Mouse (Mus musculus) intestine, embryonic 15.5 days (tissue): ENCODE measurements at regions not wholly inside any gene's neighbourhood (a gene's known extent, or its start where the extent isn't known, plus 50 kb on each side); places are given as distances from the start of the nearest gene placed in this dataset.

Experiments
- ATAC-seq: fragments of 200-750 bp; cut with Nextera tagmentation; 2 replicates; pipeline ENCODE4 v1.8.0; 2017; ENCODE audit warnings: moderate TSS enrichment, moderate library complexity
- H3K27ac ChIP-seq: fragments of 300-500 bp; sonication (generic); 2 replicates; pipeline ENCODE4 v1.5.1; 2015; ENCODE audit warnings: mild to moderate bottlenecking, inconsistent platforms
- H3K27me3 ChIP-seq: fragments of 300-500 bp; sonication (generic); replicated peaks from 2 replicates; pipeline ENCODE4 v1.6.1; 2015; ENCODE audit warnings: inconsistent platforms
- H3K36me3 ChIP-seq: fragments of 300-500 bp; sonication (generic); 2 replicates; pipeline ENCODE4 v1.6.1; 2015; ENCODE audit warnings: inconsistent platforms
- H3K4me1 ChIP-seq: fragments of 300-500 bp; sonication (generic); replicated peaks from 2 replicates; pipeline ENCODE4 v1.6.1; 2015; ENCODE audit warnings: inconsistent platforms
- H3K4me2 ChIP-seq: fragments of 300-500 bp; sonication (generic); replicated peaks from 2 replicates; pipeline ENCODE4 v1.6.1; 2015; ENCODE audit warnings: mild to moderate bottlenecking, inconsistent platforms
- H3K4me3 ChIP-seq: fragments of 300-500 bp; sonication (generic); replicated peaks from 2 replicates; pipeline ENCODE4 v1.5.1; 2015; ENCODE audit warnings: inconsistent platforms
- H3K9ac ChIP-seq: fragments of 300-500 bp; sonication (generic); 2 replicates; pipeline ENCODE4 v1.6.1; 2015; ENCODE audit warnings: inconsistent platforms
- H3K9me3 ChIP-seq: fragments of 300-500 bp; sonication (generic); 2 replicates; pipeline ENCODE4 v1.6.1; 2016; ENCODE audit warnings: inconsistent platforms
- WGBS: fragments of 180-500 bp; shearing (Covaris S2); methylation state at CpG from one replicate; pipeline ENCODE4 v1.1.7; 2015; 5-methylcytosine and 5-hydroxymethylcytosine counted together

- H3K36me3 ChIP-seq, result no peaks in the 10 kb centered on the region
- H3K4me3 ChIP-seq, result no peak overlapping the region
- no peaks in the 10 kb centered on the region for H3K4me1 ChIP-seq
- H3K4me2 ChIP-seq, result no peak overlapping the region
- 87% methylated on average over 3 of the region's 3 CpGs for WGBS
- no peak overlapping the region for H3K27ac ChIP-seq
- no peak overlapping the region for H3K9ac ChIP-seq
- ATAC-seq, result no peak
- H3K9me3 ChIP-seq, result no peaks in the 10 kb centered on the region
- H3K27me3 ChIP-seq, result no peaks in the 10 kb centered on the region
These were observed 424.0 kb upstream of the Sorcs1 start for GRCm38 (mm10) chr19:51102411-51102810.

GRCm38 (mm10) chr19:51074762-51075161 lies 396.3 kb upstream of the Sorcs1 start:
- no peak for ATAC-seq
- no peak overlapping the region for H3K4me2 ChIP-seq
- H3K27ac ChIP-seq, result no peak overlapping the region
- H3K27me3 ChIP-seq, result no peaks in the 10 kb centered on the region
- 45% methylated on average over 4 of the region's 4 CpGs for WGBS
- no peaks in the 10 kb centered on the region for H3K4me1 ChIP-seq
- H3K9ac ChIP-seq, result no peak overlapping the region
- H3K36me3 ChIP-seq, result no peaks in the 10 kb centered on the region
- no peak overlapping the region for H3K4me3 ChIP-seq
- no peaks in the 10 kb centered on the region for H3K9me3 ChIP-seq

- Histone ChIP-seq H3K4me1 (no peaks in the 10 kb centered on the region), H3K9ac (no peak overlapping the region), H3K4me2 (no peak overlapping the region), H3K36me3 (no peaks in the 10 kb centered on the region), H3K27me3 (no peaks in the 10 kb centered on the region), H3K4me3 (no peak overlapping the region), H3K27ac (no peak overlapping the region), H3K9me3 (no peaks in the 10 kb centered on the region)
- 53% methylated on average over 5 of the region's 5 CpGs for WGBS
- ATAC-seq, result no peak
These were observed 381.7 kb upstream of the Sorcs1 start for GRCm38 (mm10) chr19:51059961-51060665.

- peak; percentile 31; the same call in 1 of the 2 replicates for ATAC-seq
- WGBS, result 77% methylated on average over 3 of the region's 3 CpGs
- H3K27ac ChIP-seq, result no peak overlapping the region
- no peaks in the 10 kb centered on the region for H3K27me3 ChIP-seq
- no peaks in the 10 kb centered on the region for H3K36me3 ChIP-seq
- H3K9ac ChIP-seq, result no peak overlapping the region
- no peak overlapping the region for H3K4me2 ChIP-seq
- no peak overlapping the region for H3K4me3 ChIP-seq
- no peaks in the 10 kb centered on the region for H3K4me1 ChIP-seq
- H3K9me3 ChIP-seq, result no peaks in the 10 kb centered on the region
These were observed 365.1 kb upstream of the Sorcs1 start for GRCm38 (mm10) chr19:51043544-51043943.

GRCm38 (mm10) chr19:50994471-50994870 lies 316.0 kb upstream of the Sorcs1 start:
- ATAC-seq, result no peak
- no peaks in the 10 kb centered on the region for H3K9me3 ChIP-seq
- no peaks in the 10 kb centered on the region for H3K4me1 ChIP-seq
- no peak overlapping the region for H3K4me2 ChIP-seq
- no peak overlapping the region for H3K4me3 ChIP-seq
- H3K27me3 ChIP-seq, result no peaks in the 10 kb centered on the region
- H3K27ac ChIP-seq, result no peak overlapping the region
- no peaks in the 10 kb centered on the region for H3K36me3 ChIP-seq
- no peak overlapping the region for H3K9ac ChIP-seq

- ATAC-seq, result no peak
- no peaks in the 10 kb centered on the region for H3K36me3 ChIP-seq
These were observed 292.6 kb upstream of the Sorcs1 start for GRCm38 (mm10) chr19:50971066-50971465.

GRCm38 (mm10) chr19:50961910-50962309 lies 283.5 kb upstream of the Sorcs1 start:
- Histone ChIP-seq H3K27me3 (no peaks in the 10 kb centered on the region), H3K4me2 (no peak overlapping the region), H3K27ac (no peak overlapping the region), H3K9ac (no peak overlapping the region), H3K9me3 (no peaks in the 10 kb centered on the region), H3K4me3 (no peak overlapping the region), H3K4me1 (no peaks in the 10 kb centered on the region), H3K36me3 (no peaks in the 10 kb centered on the region)
- WGBS, result 33% methylated on average over 8 of the region's 8 CpGs
- peak; percentile 67 for ATAC-seq

More at GRCm38 (mm10) chr19:50971066-50971465, 292.6 kb upstream of the Sorcs1 start:
- Histone ChIP-seq H3K4me3 (no peak overlapping the region), H3K9ac (no peak overlapping the region), H3K27me3 (no peaks in the 10 kb centered on the region), H3K4me2 (no peak overlapping the region), H3K9me3 (no peaks in the 10 kb centered on the region), H3K4me1 (no peaks in the 10 kb centered on the region), H3K27ac (no peak overlapping the region)
- 70% methylated on average over 1 of the region's 1 CpGs for WGBS

- 90% methylated on average over 1 of the region's 1 CpGs for WGBS
These were observed 266.6 kb upstream of the Sorcs1 start for GRCm38 (mm10) chr19:50945006-50945405.

GRCm38 (mm10) chr19:50911646-50912045 lies 233.2 kb upstream of the Sorcs1 start:
- Histone ChIP-seq H3K27ac (no peak overlapping the region), H3K4me1 (no peaks in the 10 kb centered on the region), H3K4me2 (no peak overlapping the region), H3K9ac (no peak overlapping the region), H3K9me3 (no peaks in the 10 kb centered on the region), H3K36me3 (no peaks in the 10 kb centered on the region), H3K27me3 (no peaks in the 10 kb centered on the region), H3K4me3 (no peak overlapping the region)
- ATAC-seq, result no peak

More at GRCm38 (mm10) chr19:50945006-50945405, 266.6 kb upstream of the Sorcs1 start:
- no peak overlapping the region for H3K4me3 ChIP-seq
- H3K27me3 ChIP-seq, result no peaks in the 10 kb centered on the region
- no peak overlapping the region for H3K9ac ChIP-seq
- no peak overlapping the region for H3K4me2 ChIP-seq
- ATAC-seq, result no peak
- H3K27ac ChIP-seq, result no peak overlapping the region
- H3K4me1 ChIP-seq, result no peaks in the 10 kb centered on the region
- no peaks in the 10 kb centered on the region for H3K9me3 ChIP-seq
- H3K36me3 ChIP-seq, result no peaks in the 10 kb centered on the region

GRCm38 (mm10) chr19:50910674-50911073 lies 232.2 kb upstream of the Sorcs1 start:
- no peaks in the 10 kb centered on the region for H3K9me3 ChIP-seq
- H3K36me3 ChIP-seq, result no peaks in the 10 kb centered on the region
- no peak overlapping the region for H3K4me2 ChIP-seq
- H3K9ac ChIP-seq, result no peak overlapping the region
- no peak overlapping the region for H3K27ac ChIP-seq
- ATAC-seq, result no peak
- H3K27me3 ChIP-seq, result no peaks in the 10 kb centered on the region
- H3K4me1 ChIP-seq, result no peaks in the 10 kb centered on the region
- H3K4me3 ChIP-seq, result no peak overlapping the region
- 79% methylated on average over 1 of the region's 1 CpGs for WGBS

- H3K27me3 ChIP-seq, result no peaks in the 10 kb centered on the region
- ATAC-seq, result no peak
- 78% methylated on average over 4 of the region's 4 CpGs for WGBS
- no peaks in the 10 kb centered on the region for H3K9me3 ChIP-seq
- no peak overlapping the region for H3K27ac ChIP-seq
- no peaks in the 10 kb centered on the region for H3K4me1 ChIP-seq
- H3K4me3 ChIP-seq, result no peak overlapping the region
- H3K4me2 ChIP-seq, result no peak overlapping the region
- no peaks in the 10 kb centered on the region for H3K36me3 ChIP-seq
- H3K9ac ChIP-seq, result no peak overlapping the region
These were observed 230.3 kb upstream of the Sorcs1 start for GRCm38 (mm10) chr19:50908751-50909150.

GRCm38 (mm10) chr19:50893755-50894154 lies 215.3 kb upstream of the Sorcs1 start:
- no peak for ATAC-seq
- Histone ChIP-seq H3K27me3 (no peaks in the 10 kb centered on the region), H3K36me3 (no peaks in the 10 kb centered on the region), H3K9ac (no peak overlapping the region), H3K4me2 (no peak overlapping the region), H3K27ac (no peak overlapping the region), H3K4me1 (no peaks in the 10 kb centered on the region), H3K4me3 (no peak overlapping the region), H3K9me3 (no peaks in the 10 kb centered on the region)
- WGBS, result 85% methylated on average over 3 of the region's 3 CpGs

- no peak overlapping the region for H3K27ac ChIP-seq
- no peak overlapping the region for H3K4me3 ChIP-seq
- no peaks in the 10 kb centered on the region for H3K27me3 ChIP-seq
- ATAC-seq, result no peak
- H3K36me3 ChIP-seq, result no peaks in the 10 kb centered on the region
- no peak overlapping the region for H3K9ac ChIP-seq
- no peaks in the 10 kb centered on the region for H3K9me3 ChIP-seq
- no peak overlapping the region for H3K4me2 ChIP-seq
- WGBS, result 81% methylated on average over 4 of the region's 4 CpGs
- no peaks in the 10 kb centered on the region for H3K4me1 ChIP-seq
These were observed 194.2 kb upstream of the Sorcs1 start for GRCm38 (mm10) chr19:50872661-50873060.
